Mouse (Mus musculus) CH12.LX (cell line): ENCODE data around the gene Spred2.

Experiments
- CTCF ChIP-seq, 2 experiments: IDR thresholded peaks in 1 of 2; conservative IDR thresholded peaks in 1 of 2; 2 replicates each; pipeline ENCODE4 v1.5.1; 2011 to 2012; ENCODE audit warnings: low read depth in 2 of 2, low read length in 2 of 2, improper control_type of control experiment in 1 of 2, inconsistent platforms in 1 of 2, mild to moderate bottlenecking in 1 of 2, moderate library complexity in 1 of 2
- E2F4 ChIP-seq: IDR thresholded peaks from 2 replicates; pipeline ENCODE4 v1.6.1; 2011; ENCODE audit warnings: low read depth, low read length, improper control_type of control experiment; ENCODE audit not compliant: insufficient replicate concordance
- EP300 ChIP-seq: IDR thresholded peaks from 2 replicates; pipeline ENCODE4 v1.6.1; 2011; ENCODE audit warnings: low read length, improper control_type of control experiment
- ETS1 ChIP-seq: conservative IDR thresholded peaks from 2 replicates; pipeline ENCODE4 v1.6.1; 2012; ENCODE audit warnings: low read depth, mild to moderate bottlenecking, inconsistent platforms, low read length, improper control_type of control experiment, moderate library complexity
- POLR2A ChIP-seq: IDR thresholded peaks from 2 replicates; pipeline ENCODE4 v1.6.1; 2011; ENCODE audit warnings: low read depth, mild to moderate bottlenecking, improper control_type of control experiment, low read length
- ZMIZ1 ChIP-seq: IDR thresholded peaks from 2 replicates; pipeline ENCODE4 v1.6.1; 2012; ENCODE audit warnings: low read depth, mild to moderate bottlenecking, inconsistent platforms, low read length, improper control_type of control experiment

DNA sequence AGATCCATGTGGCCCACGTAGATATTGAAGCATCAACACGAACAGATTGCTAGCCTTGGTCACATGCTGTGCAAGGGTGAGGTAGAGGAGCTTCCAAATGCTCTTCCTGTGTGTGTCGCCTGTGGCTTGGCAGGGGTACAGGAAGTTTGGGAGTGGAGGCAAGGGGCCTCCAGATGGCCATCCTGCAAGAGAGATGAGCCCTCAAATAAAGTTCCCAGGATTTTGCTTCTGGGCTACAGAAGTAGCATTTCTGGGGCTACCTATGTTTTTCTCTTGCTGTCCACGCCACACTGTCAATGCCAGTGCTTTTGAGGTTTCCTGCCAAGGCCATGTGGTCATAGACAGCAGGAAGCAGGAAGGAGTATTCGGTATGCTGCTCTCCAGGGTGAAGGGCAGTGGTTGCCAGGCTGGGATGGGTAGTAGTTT lies 15.1 kb downstream of the Spred2 start:
- TF ChIP-seq EP300 (no peak), POLR2A (no peak), E2F4 (no peak), ETS1 (no peak), ZMIZ1 (no peak), CTCF (conservative IDR thresholded peaks at IDR 0.05 in 1 of 2, IDR thresholded peaks at IDR 0.05 in 1 of 2; ENCODE audit: low read depth in 2 of 2, low read length in 2 of 2) (no peak)
